Mouse (Mus musculus): ENCODE data around the gene Tnk2. TPM values are rescaled to one million over a fixed set of nuclear protein-coding genes. Genes with fewer than 3 reads are reported as not detected.

Tnk2 gene
- polyA plus RNA-seq, 1 experiment from 2014 or later = 7.5 TPM

- 90% methylated on average over 4 of the region's 4 CpGs for WGBS
- H3K36me3 ChIP-seq (ENCODE audit: control insufficient read depth, insufficient read depth, low read length) = no peaks in the 10 kb centered on the region
- H3K27ac ChIP-seq (ENCODE audit: low read length) = no peak overlapping the region
- no peak overlapping the region for H3K9ac ChIP-seq (ENCODE audit: low read depth, low read length)
- H3K4me1 ChIP-seq (ENCODE audit: control insufficient read depth, insufficient read depth, low read length) = peaks cover 27% of the 10 kb centered on the region
- H3K4me2 ChIP-seq (ENCODE audit: low read depth, low read length) = no peak overlapping the region
- no peak overlapping the region for H3K4me3 ChIP-seq (ENCODE audit: low read length)
- ATAC-seq = no peak
- H3K27me3 ChIP-seq (replicated peaks; ENCODE audit: control insufficient read depth, insufficient read depth, low read length) = no peaks in the 10 kb centered on the region
- H3K9me3 ChIP-seq (ENCODE audit: control insufficient read depth, low read length) = no peaks in the 10 kb centered on the region
Observed at GRCm38 (mm10) chr16:32655534-32655933, 11.9 kb downstream of the Tnk2 start.

- ATAC-seq = no peak
- Histone ChIP-seq H3K4me1 (ENCODE audit: control insufficient read depth, insufficient read depth, low read length) (peaks cover 35% of the 10 kb centered on the region), H3K36me3 (ENCODE audit: control insufficient read depth, insufficient read depth, low read length) (no peaks in the 10 kb centered on the region), H3K4me2 (ENCODE audit: low read depth, low read length) (no peak overlapping the region), H3K9me3 (ENCODE audit: control insufficient read depth, low read length) (no peaks in the 10 kb centered on the region), H3K27ac (ENCODE audit: low read length) (no peak overlapping the region), H3K4me3 (ENCODE audit: low read length) (no peak overlapping the region), H3K27me3 (replicated peaks; ENCODE audit: control insufficient read depth, insufficient read depth, low read length) (no peaks in the 10 kb centered on the region), H3K9ac (ENCODE audit: low read depth, low read length) (no peak overlapping the region)
- whole genome bisulfite sequencing = 68% methylated on average over 8 of the region's 8 CpGs
Observed at GRCm38 (mm10) chr16:32656321-32656720, 12.6 kb downstream of the Tnk2 start.

- Histone ChIP-seq H3K4me3 (ENCODE audit: low read length) (no peak overlapping the region), H3K27me3 (replicated peaks; ENCODE audit: control insufficient read depth, insufficient read depth, low read length) (no peaks in the 10 kb centered on the region), H3K4me2 (ENCODE audit: low read depth, low read length) (no peak overlapping the region), H3K36me3 (ENCODE audit: control insufficient read depth, insufficient read depth, low read length) (no peaks in the 10 kb centered on the region), H3K27ac (ENCODE audit: low read length) (no peak overlapping the region), H3K4me1 (ENCODE audit: control insufficient read depth, insufficient read depth, low read length) (peaks cover 38% of the 10 kb centered on the region), H3K9me3 (ENCODE audit: control insufficient read depth, low read length) (no peaks in the 10 kb centered on the region), H3K9ac (ENCODE audit: low read depth, low read length) (no peak overlapping the region)
- 62% methylated on average over 8 of the region's 8 CpGs for WGBS
- ATAC-seq = no peak
Observed at GRCm38 (mm10) chr16:32656794-32657193, 13.1 kb downstream of the Tnk2 start.

GRCm38 (mm10) chr16:32657498-32658250 lies 14.0 kb downstream of the Tnk2 start:
- 89% methylated on average over 16 of the region's 16 CpGs for WGBS
- no peak overlapping the region for H3K9ac ChIP-seq (ENCODE audit: low read depth, low read length)
- no peaks in the 10 kb centered on the region for H3K36me3 ChIP-seq (ENCODE audit: control insufficient read depth, insufficient read depth, low read length)
- no peak for ATAC-seq
- no peaks in the 10 kb centered on the region for H3K27me3 ChIP-seq (replicated peaks; ENCODE audit: control insufficient read depth, insufficient read depth, low read length)
- H3K4me2 ChIP-seq (ENCODE audit: low read depth, low read length) = no peak overlapping the region
- H3K4me3 ChIP-seq (ENCODE audit: low read length) = no peak overlapping the region
- no peak overlapping the region for H3K27ac ChIP-seq (ENCODE audit: low read length)
- no peaks in the 10 kb centered on the region for H3K9me3 ChIP-seq (ENCODE audit: control insufficient read depth, low read length)
- peaks cover 39% of the 10 kb centered on the region for H3K4me1 ChIP-seq (ENCODE audit: control insufficient read depth, insufficient read depth, low read length)

- no peaks in the 10 kb centered on the region for H3K36me3 ChIP-seq (ENCODE audit: control insufficient read depth, insufficient read depth, low read length)
- H3K9ac ChIP-seq (ENCODE audit: low read depth, low read length) = peak overlapping the region; percentile 59
- no peak for ATAC-seq
- no peaks in the 10 kb centered on the region for H3K27me3 ChIP-seq (replicated peaks; ENCODE audit: control insufficient read depth, insufficient read depth, low read length)
- peaks cover 44% of the 10 kb centered on the region for H3K4me1 ChIP-seq (ENCODE audit: control insufficient read depth, insufficient read depth, low read length)
- 0 out of 2 replicates have a peak overlapping the region, but pooled peaks have one; percentile 25 for H3K27ac ChIP-seq (ENCODE audit: low read length)
- H3K9me3 ChIP-seq (ENCODE audit: control insufficient read depth, low read length) = no peaks in the 10 kb centered on the region
- H3K4me3 ChIP-seq (ENCODE audit: low read length) = peak overlapping the region; percentile 33
- peak overlapping the region; percentile 51 for H3K4me2 ChIP-seq (ENCODE audit: low read depth, low read length)
- WGBS = 4% methylated on average over 19 of the region's 21 CpGs
Observed at GRCm38 (mm10) chr16:32658743-32659171, 15.1 kb downstream of the Tnk2 start.

- whole genome bisulfite sequencing = 9% methylated on average over 8 of the region's 8 CpGs
- Histone ChIP-seq H3K27ac (ENCODE audit: low read length) (peak overlapping the region; percentile 88), H3K9ac (ENCODE audit: low read depth, low read length) (no peak overlapping the region), H3K4me3 (ENCODE audit: low read length) (peak overlapping the region; percentile 33; the same call in 1 of the 2 replicates), H3K4me1 (ENCODE audit: control insufficient read depth, insufficient read depth, low read length) (peaks cover 44% of the 10 kb centered on the region), H3K4me2 (ENCODE audit: low read depth, low read length) (peak overlapping the region; percentile 51), H3K9me3 (ENCODE audit: control insufficient read depth, low read length) (no peaks in the 10 kb centered on the region), H3K36me3 (ENCODE audit: control insufficient read depth, insufficient read depth, low read length) (no peaks in the 10 kb centered on the region), H3K27me3 (replicated peaks; ENCODE audit: control insufficient read depth, insufficient read depth, low read length) (no peaks in the 10 kb centered on the region)
- ATAC-seq = peak; percentile 20; the same call in 1 of the 2 replicates
Observed at GRCm38 (mm10) chr16:32659385-32659784, 15.7 kb downstream of the Tnk2 start.

- no peak overlapping the region for H3K4me2 ChIP-seq (ENCODE audit: low read depth, low read length)
- H3K4me1 ChIP-seq (ENCODE audit: control insufficient read depth, insufficient read depth, low read length) = peaks cover 45% of the 10 kb centered on the region
- H3K27ac ChIP-seq (ENCODE audit: low read length) = peak overlapping the region; percentile 88
- H3K36me3 ChIP-seq (ENCODE audit: control insufficient read depth, insufficient read depth, low read length) = no peaks in the 10 kb centered on the region
- H3K9ac ChIP-seq (ENCODE audit: low read depth, low read length) = no peak overlapping the region; the same call in 1 of the 2 replicates
- H3K9me3 ChIP-seq (ENCODE audit: control insufficient read depth, low read length) = no peaks in the 10 kb centered on the region
- no peaks in the 10 kb centered on the region for H3K27me3 ChIP-seq (replicated peaks; ENCODE audit: control insufficient read depth, insufficient read depth, low read length)
- WGBS = 26% methylated on average over 1 of the region's 1 CpGs
- H3K4me3 ChIP-seq (ENCODE audit: low read length) = no peak overlapping the region
- no peak for ATAC-seq
Observed at GRCm38 (mm10) chr16:32660095-32660494, 16.4 kb downstream of the Tnk2 start.

- H3K27me3 ChIP-seq (replicated peaks; ENCODE audit: control insufficient read depth, insufficient read depth, low read length) = no peaks in the 10 kb centered on the region
- peaks cover 51% of the 10 kb centered on the region for H3K4me1 ChIP-seq (ENCODE audit: control insufficient read depth, insufficient read depth, low read length)
- peak; percentile 55 for ATAC-seq
- peak overlapping the region; percentile 49 for H3K4me2 ChIP-seq (ENCODE audit: low read depth, low read length)
- H3K4me3 ChIP-seq (ENCODE audit: low read length) = peak overlapping the region; percentile 33
- H3K36me3 ChIP-seq (ENCODE audit: control insufficient read depth, insufficient read depth, low read length) = no peaks in the 10 kb centered on the region
- H3K9ac ChIP-seq (ENCODE audit: low read depth, low read length) = peak overlapping the region; percentile 62
- peak overlapping the region; percentile 88 for H3K27ac ChIP-seq (ENCODE audit: low read length)
- WGBS = 23% methylated on average over 10 of the region's 10 CpGs
- no peaks in the 10 kb centered on the region for H3K9me3 ChIP-seq (ENCODE audit: control insufficient read depth, low read length)
Observed at GRCm38 (mm10) chr16:32660557-32661321, 17.1 kb downstream of the Tnk2 start.

- Histone ChIP-seq H3K4me2 (ENCODE audit: low read depth, low read length) (peak overlapping the region; percentile 49), H3K9me3 (ENCODE audit: control insufficient read depth, low read length) (no peaks in the 10 kb centered on the region), H3K27ac (ENCODE audit: low read length) (peak overlapping the region; percentile 88), H3K9ac (ENCODE audit: low read depth, low read length) (peak overlapping the region; percentile 62), H3K36me3 (ENCODE audit: control insufficient read depth, insufficient read depth, low read length) (no peaks in the 10 kb centered on the region), H3K27me3 (replicated peaks; ENCODE audit: control insufficient read depth, insufficient read depth, low read length) (no peaks in the 10 kb centered on the region), H3K4me3 (ENCODE audit: low read length) (peak overlapping the region; percentile 33), H3K4me1 (ENCODE audit: control insufficient read depth, insufficient read depth, low read length) (peaks cover 54% of the 10 kb centered on the region)
- 40% methylated on average over 10 of the region's 10 CpGs for WGBS
- peak; percentile 26 for ATAC-seq
Observed at GRCm38 (mm10) chr16:32661493-32661921, 17.8 kb downstream of the Tnk2 start.

All from intestine, embryonic 16.5 days (tissue).